Mouse (Mus musculus) ES-E14 (cell line): ENCODE measurements around the gene Vipr2. TPM values are rescaled to one million over a fixed set of nuclear protein-coding genes. Genes with fewer than 3 reads are reported as not detected.
A peak's percentile ranks its signal among the peaks of the same experiment; 100 is the strongest.

Experiments used
- DNase-seq: peaks from one replicate; pipeline ENCODE4 v3.0.0-alpha.2; 2013; ENCODE audit warnings: low read depth, low spot score
- H3K27ac ChIP-seq: 2 replicates; pipeline ENCODE4 v1.5.1; 2012; ENCODE audit warnings: low read depth, mild to moderate bottlenecking, low read length, moderate library complexity, mixed read lengths; ENCODE audit not compliant: poor library complexity, insufficient read depth, severe bottlenecking
- H3K36me3 ChIP-seq: 2 replicates; pipeline ENCODE4 v1.6.1; 2012; ENCODE audit warnings: mild to moderate bottlenecking, low read length, moderate library complexity, mixed read lengths; ENCODE audit not compliant: control insufficient read depth, poor library complexity, insufficient read depth, severe bottlenecking
- H3K4me1 ChIP-seq, 2 experiments: fragments of 150-350 bp in 1 of 2; sonication (generic) in 1 of 2; 2 replicates each; pipeline ENCODE4 v1.6.1; 2012; ENCODE audit warnings: low read length in 2 of 2, mild to moderate bottlenecking in 1 of 2, mixed read lengths in 1 of 2; ENCODE audit not compliant: control insufficient read depth in 2 of 2, insufficient read depth in 2 of 2, poor library complexity in 1 of 2
- H3K4me3 ChIP-seq, 2 experiments: fragments of 150-350 bp in 1 of 2; sonication (generic) in 1 of 2; 2 replicates each; pipeline ENCODE4 v1.5.1; 2012; ENCODE audit warnings: low read length in 2 of 2, low read depth in 1 of 2, mild to moderate bottlenecking in 1 of 2, mixed read lengths in 1 of 2; ENCODE audit not compliant: insufficient read depth in 1 of 2, poor library complexity in 1 of 2, severe bottlenecking in 1 of 2
- H3K9ac ChIP-seq: 2 replicates; pipeline ENCODE4 v1.6.1; 2012; ENCODE audit warnings: low read depth, mild to moderate bottlenecking, low read length, mixed read lengths; ENCODE audit not compliant: poor library complexity, insufficient read depth, severe bottlenecking
- H3K9me3 ChIP-seq: fragments of 150-350 bp; sonication (generic); 2 replicates; pipeline ENCODE4 v1.6.1; 2012; ENCODE audit warnings: low read depth, mild to moderate bottlenecking, low read length; ENCODE audit not compliant: control insufficient read depth, insufficient read depth
- CHD2 ChIP-seq: IDR thresholded peaks from 2 replicates; pipeline ENCODE4 v1.6.1; 2014; ENCODE audit warnings: mild to moderate bottlenecking, low read depth, low read length, inconsistent platforms
- HCFC1 ChIP-seq: IDR thresholded peaks from 2 replicates; pipeline ENCODE4 v1.6.1; 2012; ENCODE audit warnings: low read length, inconsistent platforms, borderline replicate concordance; ENCODE audit not compliant: insufficient read depth
- MAFK ChIP-seq: IDR thresholded peaks from 2 replicates; pipeline ENCODE4 v1.6.1; 2014; ENCODE audit warnings: mild to moderate bottlenecking, low read depth, low read length, inconsistent platforms; ENCODE audit not compliant: insufficient read depth
- ZC3H11A ChIP-seq: IDR thresholded peaks from 2 replicates; pipeline ENCODE4 v1.6.1; 2012; ENCODE audit warnings: low read depth, mild to moderate bottlenecking, inconsistent platforms, low read length, borderline replicate concordance
- ZNF384 ChIP-seq: IDR thresholded peaks from 2 replicates; pipeline ENCODE4 v1.6.1; 2012; ENCODE audit warnings: low read depth, low read length, inconsistent platforms
- in situ Hi-C, 2 experiments: fragments of 600-800 bp; cut with MboI; formaldehyde crosslinking; loops; one replicate each; pipeline ENCODE4 v1.15.1; 2025; ENCODE audit warnings: low sequenced_read_pairs in 2 of 2, inconsistent platforms in 1 of 2; ENCODE audit not compliant: unreplicated experiment in 2 of 2
- total RNA-seq: library from RNA; depleted of rRNA; stranded (reverse); fragments of 300-350 nt; gene quantifications from 2 replicates; pipeline ENCODE4 v1.2.3, GENCODE M21; 2012

Vipr2 gene
- total RNA-seq, 1 experiment = 0.98 TPM

GRCm38 (mm10) chr12:116077855-116078366 is 385 bp downstream of the Vipr2 start:
- TF ChIP-seq ZNF384 = no peak
- TF ChIP-seq HCFC1 = no peak
- no peak for TF ChIP-seq CHD2
- no peak for TF ChIP-seq MAFK
- TF ChIP-seq ZC3H11A = no peak
- no peaks in the 10 kb centered on the region for H3K9me3 ChIP-seq
- H3K4me1 ChIP-seq = peaks cover 0 to 2% of the 10 kb centered on the region in 2 experiments; a peak in 1 of 4 replicates
- no peaks in the 10 kb centered on the region for H3K36me3 ChIP-seq
- DNase-seq = no peak
- in situ Hi-C loops = no loop called here
- peak overlapping the region; percentile 56 to 79; a peak in 3 of 4 replicates for H3K4me3 ChIP-seq
- H3K27ac ChIP-seq = no peak overlapping the region
- peak overlapping the region; percentile 63; the same call in 1 of the 2 replicates for H3K9ac ChIP-seq

GRCm38 (mm10) chr12:116083125-116083524 is 5.6 kb downstream of the Vipr2 start:
- H3K4me3 ChIP-seq = no peak overlapping the region
- H3K9me3 ChIP-seq = no peaks in the 10 kb centered on the region
- no peak for TF ChIP-seq ZNF384
- no peak for TF ChIP-seq ZC3H11A
- no peak for TF ChIP-seq HCFC1
- no peak for TF ChIP-seq CHD2
- no peak for TF ChIP-seq MAFK
- H3K27ac ChIP-seq = no peak overlapping the region
- DNase-seq = no peak
- H3K36me3 ChIP-seq = no peaks in the 10 kb centered on the region
- in situ Hi-C loops = no loop called here
- no peak overlapping the region for H3K9ac ChIP-seq
- H3K4me1 ChIP-seq = no peaks in the 10 kb centered on the region

DNA sequence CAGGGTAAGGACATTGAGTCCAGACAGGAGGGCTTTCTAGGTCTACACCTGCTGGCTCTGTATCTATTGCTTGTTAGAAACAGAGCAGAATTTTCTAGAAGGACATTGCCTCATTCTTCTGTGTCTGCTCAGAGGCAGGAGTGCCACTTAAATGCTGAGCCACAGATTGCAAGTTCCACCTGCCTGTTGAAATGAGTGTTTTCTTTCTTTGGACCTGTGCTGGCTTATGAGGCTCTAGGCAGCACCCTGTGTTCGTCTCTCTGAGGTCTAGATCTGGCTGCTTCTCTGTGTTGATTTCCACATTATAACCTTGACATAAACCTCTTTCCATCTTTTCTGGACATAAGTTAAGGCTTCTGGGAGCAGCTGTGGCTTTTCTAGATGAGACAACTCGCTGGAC is 6.8 kb downstream of the Vipr2 start:
- in situ Hi-C loops = no loop called here
- Histone ChIP-seq H3K27ac (no peak overlapping the region), H3K4me1 (no peaks in the 10 kb centered on the region), H3K36me3 (no peaks in the 10 kb centered on the region), H3K4me3 (no peak overlapping the region), H3K9ac (no peak overlapping the region), H3K9me3 (no peaks in the 10 kb centered on the region)
- DNase-seq = no peak
- TF ChIP-seq MAFK = no peak
- no peak for TF ChIP-seq HCFC1
- TF ChIP-seq CHD2 = no peak
- TF ChIP-seq ZC3H11A = no peak
- TF ChIP-seq ZNF384 = no peak

DNA sequence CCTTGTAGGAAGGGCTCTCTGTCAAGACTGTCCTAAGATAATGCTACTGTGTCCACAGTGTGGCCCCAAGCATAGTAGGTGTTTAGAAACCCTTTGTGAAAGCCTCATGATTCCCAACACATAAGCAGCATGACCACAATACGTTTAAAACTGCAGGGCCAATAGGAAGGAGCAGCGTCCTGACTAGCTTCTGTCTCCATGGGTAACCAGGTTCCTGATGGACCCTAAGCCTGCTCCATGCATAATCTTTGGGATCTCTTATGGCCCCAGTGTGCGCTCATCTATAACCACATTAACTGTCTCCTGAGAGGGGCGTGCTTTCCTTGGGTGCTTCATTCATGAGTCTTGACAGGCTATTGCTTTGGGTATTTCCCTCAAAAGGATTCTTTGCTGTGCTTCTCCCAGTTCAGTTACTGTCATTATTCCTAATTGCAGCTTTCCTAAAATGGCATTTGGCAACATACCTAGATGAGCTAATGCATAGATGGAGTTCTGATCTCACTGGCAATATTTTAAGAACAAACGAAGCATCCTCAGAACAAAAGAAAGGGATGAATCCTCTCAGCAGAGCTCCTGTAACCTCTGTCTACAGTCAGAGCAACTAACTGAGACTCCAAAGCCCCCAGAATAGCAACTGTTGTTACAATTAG is 9.6 kb downstream of the Vipr2 start:
- H3K9me3 ChIP-seq = no peaks in the 10 kb centered on the region
- in situ Hi-C loops = no loop called here
- no peak for DNase-seq
- H3K27ac ChIP-seq = no peak overlapping the region
- no peaks in the 10 kb centered on the region for H3K36me3 ChIP-seq
- H3K4me3 ChIP-seq = no peak overlapping the region
- no peak overlapping the region for H3K9ac ChIP-seq
- no peaks in the 10 kb centered on the region for H3K4me1 ChIP-seq
- TF ChIP-seq MAFK = no peak
- no peak for TF ChIP-seq HCFC1
- no peak for TF ChIP-seq ZNF384
- TF ChIP-seq CHD2 = no peak
- no peak for TF ChIP-seq ZC3H11A

- TF ChIP-seq ZC3H11A = no peak
- TF ChIP-seq ZNF384 = no peak
- no peak for TF ChIP-seq HCFC1
- no peak for TF ChIP-seq MAFK
- no peak for TF ChIP-seq CHD2
- Histone ChIP-seq H3K36me3 (no peaks in the 10 kb centered on the region), H3K4me1 (no peaks in the 10 kb centered on the region), H3K9me3 (no peaks in the 10 kb centered on the region), H3K27ac (no peak overlapping the region), H3K9ac (no peak overlapping the region), H3K4me3 (no peak overlapping the region)
- in situ Hi-C loops = no loop called here
- DNase-seq = no peak
Measured at GRCm38 (mm10) chr12:116089836-116090235, 12.3 kb downstream of the Vipr2 start.
